Mouse (Mus musculus) lung, embryonic 16.5 days (tissue): Measurements from ENCODE around the gene Col7a1. TPM values are rescaled to one million over a fixed set of nuclear protein-coding genes. Genes with fewer than 3 reads are reported as not detected.

Source experiments
- ATAC-seq: fragments of 200-750 bp; cut with Nextera tagmentation; 2 replicates; pipeline ENCODE4 v1.8.0; 2017; ENCODE audit warnings: low read depth, mild to moderate bottlenecking, moderate library complexity
- H3K27ac ChIP-seq: fragments of 300-500 bp; sonication (generic); 2 replicates; pipeline ENCODE4 v1.5.1; 2014; ENCODE audit warnings: mild to moderate bottlenecking, control low read depth, low read length
- H3K27me3 ChIP-seq: fragments of 300-500 bp; sonication (generic); 2 replicates; pipeline ENCODE4 v1.6.1; 2014; ENCODE audit warnings: low read depth, low read length, mixed read lengths; ENCODE audit not compliant: control insufficient read depth, insufficient read depth
- H3K36me3 ChIP-seq: fragments of 300-500 bp; sonication (generic); 2 replicates; pipeline ENCODE4 v1.6.1; 2014; ENCODE audit warnings: low read length; ENCODE audit not compliant: control insufficient read depth, insufficient read depth
- H3K4me1 ChIP-seq: fragments of 300-500 bp; sonication (generic); replicated peaks from 2 replicates; pipeline ENCODE4 v1.6.1; 2014; ENCODE audit warnings: low read length, mixed read lengths; ENCODE audit not compliant: control insufficient read depth, insufficient read depth
- H3K4me2 ChIP-seq: fragments of 300-500 bp; sonication (generic); 2 replicates; pipeline ENCODE4 v1.6.1; 2014; ENCODE audit warnings: low read depth, low read length, control low read depth
- H3K4me3 ChIP-seq: fragments of 300-500 bp; sonication (generic); 2 replicates; pipeline ENCODE4 v1.5.1; 2014; ENCODE audit warnings: mild to moderate bottlenecking, low read length, control low read depth
- H3K9ac ChIP-seq: fragments of 300-500 bp; sonication (generic); 2 replicates; pipeline ENCODE4 v1.6.1; 2014; ENCODE audit warnings: low read length, control low read depth
- H3K9me3 ChIP-seq: fragments of 300-500 bp; sonication (generic); 2 replicates; pipeline ENCODE4 v1.6.1; 2016; ENCODE audit warnings: low read length; ENCODE audit not compliant: control insufficient read depth
- WGBS: fragments of 180-500 bp; shearing (Covaris S2); extraction: QIAGEN DNeasy Blood & Tissue Kit; methylation state at CpG from one replicate; pipeline ENCODE4 v1.1.7; 2014; 5-methylcytosine and 5-hydroxymethylcytosine counted together
- polyA plus RNA-seq: library from polyadenylated mRNA; unstranded; fragments of >200 nt; fragmentation: Nextera tagmentation; extraction: Ambion mirVana; gene quantifications from 2 replicates; pipeline ENCODE4 v1.2.1, GENCODE M21; 2015

The Col7a1 gene
- polyA plus RNA-seq, 1 experiment from 2014 or later = 1.3 TPM

DNA sequence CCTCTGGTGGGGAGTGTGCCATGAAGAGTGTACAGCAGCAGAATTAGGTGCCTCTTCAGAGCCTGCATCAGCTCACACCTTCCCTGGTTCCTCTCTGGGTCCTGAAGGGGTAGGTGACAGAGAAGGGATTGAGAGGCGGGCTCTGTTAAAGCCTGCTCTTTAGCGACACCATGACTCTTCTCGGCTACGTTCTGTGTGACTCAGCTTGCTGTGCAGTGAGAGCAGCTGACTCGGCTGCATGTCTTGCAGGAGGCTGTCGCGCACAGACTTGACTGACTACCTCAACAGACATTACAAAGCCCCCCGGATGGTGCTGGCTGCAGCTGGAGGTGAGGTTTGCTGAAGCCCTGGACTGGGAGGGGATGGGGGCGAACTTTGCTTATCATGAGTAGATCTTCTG is 8.3 kb upstream of the Col7a1 start:
- Histone ChIP-seq H3K36me3 (peaks cover 57% of the 10 kb centered on the region), H3K9ac (no peak overlapping the region), H3K4me3 (no peak overlapping the region), H3K9me3 (no peaks in the 10 kb centered on the region), H3K27ac (no peak overlapping the region), H3K27me3 (no peaks in the 10 kb centered on the region), H3K4me2 (no peak overlapping the region), H3K4me1 (no peaks in the 10 kb centered on the region; the same call in 1 of the 2 replicates)
- no peak for ATAC-seq
- WGBS = 73% methylated on average over 9 of the region's 9 CpGs

DNA sequence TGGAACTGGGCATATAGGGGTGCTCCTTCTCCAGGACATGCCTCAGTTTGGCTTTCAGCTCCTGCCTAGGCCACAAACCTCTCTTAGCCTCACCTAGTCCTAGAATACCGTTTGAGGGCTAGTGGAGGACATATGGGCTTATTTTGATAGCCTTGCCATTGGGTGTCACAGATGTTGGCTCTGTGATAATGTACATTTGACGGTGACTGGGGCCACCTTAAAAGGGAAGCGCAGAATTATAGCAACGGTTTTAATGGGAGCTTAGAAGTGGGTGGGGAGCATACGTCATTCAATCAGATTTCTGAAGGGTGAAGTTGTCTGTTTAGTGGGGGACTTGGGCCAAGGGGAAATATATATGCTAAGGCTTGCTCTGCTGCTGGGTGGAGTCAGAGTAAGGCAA is 7.8 kb upstream of the Col7a1 start:
- peaks cover 58% of the 10 kb centered on the region for H3K36me3 ChIP-seq
- no peaks in the 10 kb centered on the region for H3K27me3 ChIP-seq
- H3K9ac ChIP-seq = no peak overlapping the region
- H3K27ac ChIP-seq = no peak overlapping the region
- no peaks in the 10 kb centered on the region for H3K9me3 ChIP-seq
- no peaks in the 10 kb centered on the region; the same call in 1 of the 2 replicates for H3K4me1 ChIP-seq
- ATAC-seq = no peak
- no peak overlapping the region for H3K4me3 ChIP-seq
- WGBS = 74% methylated on average over 5 of the region's 5 CpGs
- no peak overlapping the region for H3K4me2 ChIP-seq

DNA sequence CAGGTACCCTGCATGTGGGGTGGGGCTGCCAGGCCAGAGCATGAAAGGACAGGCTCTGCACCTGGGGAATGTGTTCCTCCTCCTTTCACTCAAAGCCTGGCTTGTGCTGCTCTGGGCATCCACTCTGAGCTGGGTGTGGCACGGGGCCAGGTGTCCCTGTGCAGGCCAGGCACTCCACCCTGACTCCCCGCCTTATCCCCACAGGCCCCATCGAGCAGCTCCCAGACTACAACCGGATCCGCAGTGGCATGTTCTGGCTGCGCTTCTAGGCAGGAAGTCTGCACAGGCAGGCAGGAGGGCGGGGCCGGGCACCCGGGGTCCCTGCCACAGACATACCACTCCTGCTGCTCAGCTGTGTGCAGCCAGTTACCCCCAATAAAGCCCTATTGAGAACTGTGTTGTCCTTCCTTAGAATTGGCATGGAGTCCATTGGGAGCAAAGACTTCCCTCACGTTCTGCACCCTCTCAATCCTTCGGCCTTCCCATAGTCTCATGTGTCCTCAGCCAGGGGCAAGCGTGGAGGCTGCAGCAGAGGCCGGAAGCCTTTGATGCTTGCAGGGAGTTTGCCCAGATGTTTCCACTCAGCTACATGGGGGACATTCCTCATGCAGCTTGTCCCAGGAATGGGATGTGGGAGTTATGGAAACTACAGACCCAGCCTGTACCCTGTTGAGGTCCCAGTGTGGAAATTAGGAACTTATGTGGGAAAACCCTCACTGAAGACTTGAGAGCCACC is 4.0 kb upstream of the Col7a1 start:
- H3K9ac ChIP-seq = no peak overlapping the region
- peaks cover 40% of the 10 kb centered on the region for H3K36me3 ChIP-seq
- 67% methylated on average over 13 of the region's 13 CpGs for WGBS
- H3K4me1 ChIP-seq = peaks cover 5% of the 10 kb centered on the region; the same call in 1 of the 2 replicates
- no peak overlapping the region for H3K4me3 ChIP-seq
- no peaks in the 10 kb centered on the region for H3K27me3 ChIP-seq
- H3K4me2 ChIP-seq = no peak overlapping the region
- no peaks in the 10 kb centered on the region for H3K9me3 ChIP-seq
- ATAC-seq = peak; percentile 72
- H3K27ac ChIP-seq = peak overlapping the region; percentile 41

DNA sequence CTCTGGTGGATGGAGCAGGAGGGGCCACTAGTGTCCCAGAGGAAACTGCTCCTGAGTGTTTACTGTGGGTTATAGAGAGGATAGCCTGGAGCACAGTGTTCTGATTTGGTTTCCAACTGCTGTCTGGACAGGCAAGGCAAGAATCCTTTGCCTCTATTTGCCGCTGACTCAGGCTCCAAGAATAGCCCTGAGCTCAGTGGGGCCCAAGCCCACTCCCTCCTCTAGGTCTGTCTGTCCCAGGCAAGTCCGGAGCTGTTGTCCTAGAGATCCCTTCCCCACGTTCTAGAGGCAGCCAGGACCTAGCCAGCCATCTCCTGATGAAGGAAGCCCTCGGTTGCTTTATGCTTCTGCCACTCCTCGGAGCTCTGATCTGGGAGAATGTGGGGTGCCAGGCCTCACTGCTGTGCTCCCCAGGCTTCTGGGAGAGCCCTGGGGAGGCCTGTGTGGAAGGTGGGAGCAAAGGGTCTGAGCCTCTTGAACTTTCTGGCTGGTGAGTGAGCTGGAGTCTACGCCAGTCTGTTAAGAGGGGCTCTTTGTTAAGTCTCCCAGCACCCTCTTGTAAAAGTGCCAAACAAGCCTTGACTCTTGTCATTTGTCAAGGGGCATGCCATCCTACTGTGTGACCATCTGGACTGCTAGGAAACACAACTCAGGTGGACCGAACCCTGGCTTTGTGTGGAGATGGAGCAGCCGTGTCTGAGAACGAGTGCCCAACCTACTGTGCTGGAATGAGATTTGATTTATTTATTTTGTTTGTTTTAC is 3.2 kb upstream of the Col7a1 start:
- 83% methylated on average over 9 of the region's 9 CpGs for WGBS
- Histone ChIP-seq H3K4me2 (no peak overlapping the region), H3K27ac (peak overlapping the region; percentile 41), H3K4me1 (peaks cover 5% of the 10 kb centered on the region; the same call in 1 of the 2 replicates), H3K4me3 (no peak overlapping the region), H3K36me3 (peaks cover 36% of the 10 kb centered on the region), H3K9ac (no peak overlapping the region), H3K27me3 (no peaks in the 10 kb centered on the region), H3K9me3 (no peaks in the 10 kb centered on the region)
- peak; percentile 37; the same call in 1 of the 2 replicates for ATAC-seq

DNA sequence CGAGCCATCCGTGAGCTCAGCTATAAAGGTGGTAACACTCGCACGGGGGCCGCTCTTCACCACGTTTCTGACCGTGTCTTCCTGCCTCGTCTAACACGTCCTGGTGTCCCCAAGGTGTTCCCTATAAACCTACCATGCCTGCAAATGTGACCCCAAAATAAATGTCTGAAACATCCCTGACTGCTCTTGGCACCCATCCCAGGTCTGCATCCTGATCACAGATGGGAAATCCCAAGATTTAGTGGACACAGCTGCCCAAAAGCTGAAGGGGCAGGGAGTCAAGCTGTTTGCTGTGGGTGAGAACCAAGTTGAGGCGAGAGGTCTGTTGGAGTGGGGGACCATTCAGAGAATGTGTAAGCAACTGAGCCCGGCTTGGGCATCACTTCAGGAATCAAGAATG is 1.9 kb downstream of the Col7a1 start:
- H3K9ac ChIP-seq = no peak overlapping the region
- peaks cover 3% of the 10 kb centered on the region for H3K36me3 ChIP-seq
- no peak for ATAC-seq
- H3K27ac ChIP-seq = no peak overlapping the region
- H3K9me3 ChIP-seq = no peaks in the 10 kb centered on the region
- no peak overlapping the region for H3K4me3 ChIP-seq
- no peaks in the 10 kb centered on the region for H3K27me3 ChIP-seq
- H3K4me1 ChIP-seq = peaks cover 5% of the 10 kb centered on the region; the same call in 1 of the 2 replicates
- WGBS = 81% methylated on average over 11 of the region's 11 CpGs
- no peak overlapping the region for H3K4me2 ChIP-seq

DNA sequence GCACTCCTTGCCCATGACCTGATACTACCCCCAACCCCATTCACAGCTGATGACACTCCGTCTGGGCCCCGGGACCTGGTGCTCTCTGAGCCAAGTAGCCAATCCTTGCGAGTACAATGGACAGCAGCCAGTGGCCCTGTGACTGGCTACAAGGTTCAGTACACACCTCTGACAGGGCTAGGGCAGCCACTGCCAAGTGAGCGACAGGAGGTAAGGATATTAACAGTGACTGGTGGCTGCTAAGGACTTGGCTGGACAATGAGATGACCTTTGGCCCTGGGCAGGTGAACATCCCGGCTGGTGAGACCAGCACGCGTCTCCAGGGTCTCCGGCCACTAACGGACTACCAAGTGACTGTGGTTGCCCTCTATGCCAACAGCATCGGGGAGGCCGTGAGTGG is 2.5 kb downstream of the Col7a1 start:
- H3K9me3 ChIP-seq = no peaks in the 10 kb centered on the region
- no peaks in the 10 kb centered on the region for H3K27me3 ChIP-seq
- no peaks in the 10 kb centered on the region for H3K36me3 ChIP-seq
- no peak overlapping the region for H3K9ac ChIP-seq
- ATAC-seq = no peak
- no peak overlapping the region for H3K4me2 ChIP-seq
- WGBS = 85% methylated on average over 11 of the region's 11 CpGs
- no peak overlapping the region for H3K4me3 ChIP-seq
- no peak overlapping the region for H3K27ac ChIP-seq
- peaks cover 5% of the 10 kb centered on the region; the same call in 1 of the 2 replicates for H3K4me1 ChIP-seq

DNA sequence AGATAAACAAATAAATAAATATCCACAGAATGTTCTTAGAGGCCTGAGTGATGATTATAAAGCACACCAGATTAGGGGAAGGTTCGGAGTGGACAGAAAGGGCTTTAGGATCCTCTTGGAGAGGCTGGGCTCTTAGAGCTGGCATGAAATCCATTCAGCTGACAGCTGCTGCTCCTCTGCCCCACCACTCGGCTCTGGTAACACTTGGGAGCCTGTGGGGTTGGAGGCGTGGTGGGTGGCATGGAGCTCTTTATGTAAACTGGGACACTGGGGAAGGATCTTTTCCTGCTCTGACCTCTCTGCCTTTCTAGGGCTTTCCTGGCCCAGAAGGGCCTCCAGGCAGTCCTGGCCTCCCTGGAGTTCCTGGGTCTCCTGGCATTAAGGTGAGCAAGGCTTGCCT is 10.2 kb downstream of the Col7a1 start:
- H3K36me3 ChIP-seq = no peaks in the 10 kb centered on the region
- WGBS = 61% methylated on average over 3 of the region's 3 CpGs

DNA sequence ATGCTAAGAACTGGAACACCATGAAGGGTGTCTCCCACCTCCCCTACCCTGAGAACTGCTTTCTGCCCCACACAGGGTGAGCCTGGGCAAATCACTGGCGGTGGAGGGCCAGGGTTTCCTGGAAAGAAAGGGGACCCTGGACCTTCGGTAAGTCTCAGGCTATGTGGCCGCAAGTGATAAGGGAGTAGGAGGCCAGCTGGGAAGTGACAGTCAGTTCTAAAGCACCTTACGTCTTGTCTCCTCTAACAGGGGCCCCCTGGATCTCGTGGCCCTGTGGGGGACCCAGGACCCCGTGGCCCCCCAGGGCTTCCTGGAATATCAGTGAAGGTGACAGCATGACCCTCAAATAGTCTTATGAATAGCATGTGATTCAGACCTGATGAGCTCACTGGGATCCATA is 11.0 kb downstream of the Col7a1 start:
- WGBS = 70% methylated on average over 6 of the region's 6 CpGs
- Histone ChIP-seq H3K36me3 (no peaks in the 10 kb centered on the region), H3K4me1 (no peaks in the 10 kb centered on the region), H3K27ac (no peak overlapping the region), H3K4me3 (no peak overlapping the region), H3K9ac (no peak overlapping the region), H3K4me2 (no peak overlapping the region), H3K27me3 (no peaks in the 10 kb centered on the region), H3K9me3 (no peaks in the 10 kb centered on the region)
- ATAC-seq = no peak

More for the DNA sequence above, 10.2 kb downstream of the Col7a1 start:
- no peaks in the 10 kb centered on the region for H3K27me3 ChIP-seq
- H3K4me3 ChIP-seq = no peak overlapping the region
- no peak overlapping the region for H3K27ac ChIP-seq
- H3K4me1 ChIP-seq = no peaks in the 10 kb centered on the region
- no peaks in the 10 kb centered on the region for H3K9me3 ChIP-seq
- ATAC-seq = no peak
- H3K4me2 ChIP-seq = no peak overlapping the region
- no peak overlapping the region for H3K9ac ChIP-seq

DNA sequence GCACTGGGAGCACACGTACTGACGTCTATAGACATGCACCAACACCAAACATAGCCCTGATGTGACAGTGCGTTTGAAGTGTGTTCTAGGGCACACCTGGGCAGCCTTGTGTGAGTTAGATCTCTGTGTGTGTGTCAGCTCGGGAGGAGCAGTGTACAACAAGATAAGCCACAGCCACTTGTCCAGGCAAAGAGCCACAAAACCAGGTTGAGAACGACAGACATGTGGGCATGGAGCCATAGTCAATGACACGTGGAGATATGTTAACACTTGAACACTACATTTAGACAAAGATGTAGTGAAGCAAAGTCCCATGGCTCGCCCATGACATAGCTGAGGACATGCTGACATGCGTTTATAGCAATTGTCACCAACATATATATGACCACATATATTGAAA is 17.2 kb downstream of the Col7a1 start:
- ATAC-seq = no peak
- no peak overlapping the region for H3K9ac ChIP-seq
- no peaks in the 10 kb centered on the region for H3K4me1 ChIP-seq
- H3K27ac ChIP-seq = no peak overlapping the region
- no peak overlapping the region for H3K4me2 ChIP-seq
- no peak overlapping the region for H3K4me3 ChIP-seq
- H3K9me3 ChIP-seq = no peaks in the 10 kb centered on the region
- 67% methylated on average over 8 of the region's 8 CpGs for WGBS
- H3K27me3 ChIP-seq = no peaks in the 10 kb centered on the region
- no peaks in the 10 kb centered on the region for H3K36me3 ChIP-seq
